Mouse (Mus musculus): ENCODE results near the gene Spon2.

- no peak for TF ChIP-seq CTCF (IDR thresholded peaks at IDR 0.05; ENCODE audit: low read depth)
- no peak for TF ChIP-seq EP300 (IDR thresholded peaks at IDR 0.05; ENCODE audit: low read depth)
These were observed 14.5 kb upstream of the Spon2 start for GRCm38 (mm10) chr5:33232791-33233190.

Data from heart, postnatal 0 days (tissue).